Mouse (Mus musculus): ENCODE measurements at regions not wholly inside any gene's neighbourhood (a gene's known extent, or its start where the extent isn't known, plus 50 kb on each side); places are given as distances from the start of the nearest gene placed in this dataset.

DNA sequence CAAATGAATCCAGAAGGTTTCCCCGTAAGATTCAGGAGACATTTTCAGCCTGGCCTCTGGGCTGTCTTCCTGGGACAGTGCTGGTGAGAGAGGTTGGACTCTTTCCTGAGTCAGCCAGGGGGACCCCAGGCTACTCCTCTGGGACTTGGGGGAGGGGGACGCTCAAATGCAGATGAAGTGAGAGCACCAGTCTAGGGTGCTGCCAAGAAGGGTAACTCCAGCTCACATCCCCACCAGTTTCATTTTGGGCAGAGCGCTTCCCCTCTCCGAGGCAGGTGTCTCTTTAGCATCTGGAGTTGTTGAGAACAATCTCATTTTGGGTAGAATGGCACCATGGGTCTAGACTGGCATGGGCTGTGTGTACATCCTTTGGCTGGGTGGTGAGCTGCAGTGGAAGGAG, 75.5 kb upstream of the Id2 start:
- TF ChIP-seq POLR2A (IDR thresholded peaks at IDR 0.05; ENCODE audit: insufficient read depth, low read depth, low read length) (no peak), EP300 (IDR thresholded peaks at IDR 0.05; ENCODE audit: insufficient read depth, low read depth, low read length) (no peak)
